Mouse (Mus musculus) embryonic facial prominence, embryonic 15.5 days (tissue): ENCODE results near the gene Gm17949. TPM values are rescaled to one million over a fixed set of nuclear protein-coding genes. Genes with fewer than 3 reads are reported as not detected.
A peak's percentile ranks its signal among the peaks of the same experiment; 100 is the strongest.

Experiments used
- ATAC-seq: fragments of 200-750 bp; cut with Nextera tagmentation; 2 replicates; pipeline ENCODE4 v1.8.0; 2017; ENCODE audit warnings: low read depth, moderate TSS enrichment; ENCODE audit not compliant: insufficient number of reproducible peaks, low FRiP score, low TSS enrichment
- H3K27ac ChIP-seq: fragments of 300-500 bp; sonication (generic); replicated peaks from 2 replicates; pipeline ENCODE4 v1.5.1; 2015; ENCODE audit warnings: mild to moderate bottlenecking, inconsistent platforms
- H3K27me3 ChIP-seq: fragments of 300-500 bp; sonication (generic); 2 replicates; pipeline ENCODE4 v1.6.1; 2015; ENCODE audit warnings: inconsistent platforms
- H3K36me3 ChIP-seq: fragments of 300-500 bp; sonication (generic); 2 replicates; pipeline ENCODE4 v1.6.1; 2015; ENCODE audit warnings: mild to moderate bottlenecking, inconsistent platforms
- H3K4me1 ChIP-seq: fragments of 300-500 bp; sonication (generic); 2 replicates; pipeline ENCODE4 v1.6.1; 2015; ENCODE audit warnings: inconsistent platforms
- H3K4me2 ChIP-seq: fragments of 300-500 bp; sonication (generic); replicated peaks from 2 replicates; pipeline ENCODE4 v1.6.1; 2015; ENCODE audit warnings: mild to moderate bottlenecking, inconsistent platforms
- H3K4me3 ChIP-seq: fragments of 300-500 bp; sonication (generic); replicated peaks from 2 replicates; pipeline ENCODE4 v1.5.1; 2015; ENCODE audit warnings: mild to moderate bottlenecking, inconsistent platforms
- H3K9ac ChIP-seq: fragments of 300-500 bp; sonication (generic); 2 replicates; pipeline ENCODE4 v1.6.1; 2015; ENCODE audit warnings: inconsistent platforms
- H3K9me3 ChIP-seq: fragments of 300-500 bp; sonication (generic); replicated peaks from 2 replicates; pipeline ENCODE4 v1.6.1; 2016; ENCODE audit warnings: inconsistent platforms
- WGBS: fragments of 180-500 bp; shearing (Covaris S2); methylation state at CpG from one replicate; pipeline ENCODE4 v1.1.7; 2015; 5-methylcytosine and 5-hydroxymethylcytosine counted together
- polyA plus RNA-seq: library from polyadenylated mRNA; unstranded; fragments of >200 nt; fragmentation: Nextera tagmentation; extraction: Ambion mirVana; gene quantifications from 2 replicates; pipeline ENCODE4 v1.2.1, GENCODE M21; 2015

Gene Gm17949
- polyA plus RNA-seq, 1 experiment from 2014 or later, result 0.60 TPM

DNA sequence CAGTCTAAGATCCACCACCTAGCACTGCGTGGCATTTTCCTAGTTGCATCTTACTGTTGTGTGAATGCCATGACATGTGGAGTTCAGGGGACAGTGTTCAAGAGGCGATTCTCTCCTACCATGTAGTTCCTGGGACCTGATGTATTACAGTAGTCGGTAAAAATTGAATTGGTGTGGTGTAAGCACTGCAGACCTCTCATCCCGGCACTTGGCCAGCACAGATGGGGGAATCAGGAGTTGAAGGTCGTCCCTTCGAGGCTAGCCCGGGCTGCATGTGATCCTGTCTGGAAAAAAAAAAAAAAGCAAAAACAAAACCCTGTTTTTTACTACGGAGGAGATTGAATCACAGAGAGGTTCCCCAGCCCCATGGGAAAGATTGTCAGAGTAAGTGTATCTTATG lies 16.2 kb upstream of the Gm17949 start:
- H3K9ac ChIP-seq, result no peak overlapping the region
- WGBS, result 83% methylated on average over 8 of the region's 8 CpGs
- H3K36me3 ChIP-seq, result peaks cover 64% of the 10 kb centered on the region
- H3K4me3 ChIP-seq, result no peak overlapping the region
- no peak overlapping the region for H3K4me2 ChIP-seq
- no peak for ATAC-seq
- H3K9me3 ChIP-seq, result no peaks in the 10 kb centered on the region
- H3K27ac ChIP-seq, result no peak overlapping the region
- H3K27me3 ChIP-seq, result no peaks in the 10 kb centered on the region
- peaks cover 24% of the 10 kb centered on the region for H3K4me1 ChIP-seq

DNA sequence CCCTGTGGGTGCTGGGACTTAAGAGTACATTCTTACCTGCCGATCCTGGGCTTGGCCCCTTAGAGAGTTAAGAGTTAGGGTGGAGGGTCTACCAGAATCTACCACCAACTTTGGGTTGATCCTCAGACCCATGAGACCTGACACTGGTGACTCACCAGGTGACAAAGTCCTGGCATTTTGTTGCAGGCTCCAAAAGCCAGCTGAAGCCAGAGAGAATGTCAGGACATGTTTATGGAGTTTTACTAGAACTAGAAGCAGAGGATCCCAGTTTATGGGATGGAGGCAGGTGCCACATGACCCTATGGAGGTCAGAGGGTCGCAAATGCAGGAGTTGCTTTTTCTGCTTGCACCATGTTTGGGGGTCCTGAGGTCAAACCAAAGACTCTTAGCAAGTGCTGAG lies 14.8 kb upstream of the Gm17949 start:
- ATAC-seq, result no peak
- 69% methylated on average over 2 of the region's 2 CpGs for WGBS
- Histone ChIP-seq H3K4me2 (peak overlapping the region; percentile 74; the same call in 1 of the 2 replicates), H3K4me1 (peaks cover 17% of the 10 kb centered on the region), H3K27me3 (no peaks in the 10 kb centered on the region), H3K9ac (no peak overlapping the region), H3K9me3 (no peaks in the 10 kb centered on the region), H3K27ac (no peak overlapping the region), H3K4me3 (peak overlapping the region; percentile 90), H3K36me3 (peaks cover 72% of the 10 kb centered on the region)

DNA sequence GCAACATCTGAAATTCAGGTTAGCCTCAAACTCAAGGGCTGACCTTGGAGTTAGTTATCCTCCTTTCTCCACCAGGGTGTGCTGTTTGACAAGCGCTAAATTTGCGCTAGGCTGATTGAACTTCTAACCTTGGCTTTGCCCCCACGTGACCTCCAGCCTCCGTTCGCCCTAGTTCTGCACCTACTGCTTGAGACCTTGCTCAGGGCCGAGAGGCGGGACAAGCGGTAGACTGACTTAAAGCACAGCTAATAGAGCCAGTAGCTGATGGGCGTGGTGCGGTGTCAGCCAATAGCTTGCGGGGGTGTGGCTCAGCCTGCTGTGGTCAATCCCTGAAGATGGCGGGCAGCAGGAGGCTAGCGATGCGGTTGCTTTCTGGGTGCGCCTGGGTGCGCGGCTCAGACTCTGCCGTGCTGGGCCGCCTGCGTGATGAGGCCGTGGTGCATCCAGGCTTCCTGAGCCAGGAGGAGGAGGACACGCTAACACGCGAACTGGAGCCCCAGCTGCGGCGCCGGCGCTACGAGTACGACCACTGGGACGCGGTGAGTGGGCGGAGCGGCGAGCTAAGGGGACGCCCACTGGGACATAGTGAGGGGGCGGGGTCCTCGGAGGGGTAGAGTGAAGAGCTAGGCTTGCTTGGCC lies 14.1 kb upstream of the Gm17949 start, which contains the start of gene Alkbh7:
Gene Alkbh7 (plus strand): TSS at position 311 of the 639 bp plus-strand sequence.
- Histone ChIP-seq H3K9ac (peak within 1 kb of the TSS; percentile 50), H3K4me3 (peak within 1 kb of the TSS; percentile 90), H3K4me2 (peak within 1 kb of the TSS; percentile 74), H3K9me3 (no peaks in the 10 kb centered on the region), H3K36me3 (peaks cover 68% of the 10 kb centered on the region), H3K27me3 (no peaks in the 10 kb centered on the region), H3K4me1 (peaks cover 17% of the 10 kb centered on the region), H3K27ac (peak within 1 kb of the TSS; percentile 83)
- ATAC-seq, result peak; percentile 98
- under 1% methylated on average over 38 of the region's 38 CpGs for WGBS

DNA sequence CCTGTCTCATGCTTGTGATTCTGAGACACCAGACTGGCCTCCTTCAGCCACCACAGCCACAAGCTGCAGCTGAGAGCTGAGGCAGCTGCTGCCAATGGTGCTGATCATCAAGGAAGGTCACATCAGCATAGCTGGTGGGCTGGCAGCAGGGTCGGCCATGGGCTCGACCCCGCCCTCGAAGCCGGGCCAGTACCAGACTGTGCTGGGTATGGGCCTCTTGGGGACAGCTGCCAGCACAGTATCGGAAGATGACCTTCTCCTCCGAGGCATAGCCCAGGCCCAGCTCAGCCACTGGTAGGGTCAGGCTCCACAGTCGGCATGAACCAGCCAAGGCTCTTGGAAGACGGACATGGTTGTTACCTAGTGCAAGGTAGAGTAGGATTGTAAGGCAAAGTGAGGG lies 11.9 kb upstream of the Gm17949 start:
- H3K27ac ChIP-seq, result no peak overlapping the region
- H3K4me1 ChIP-seq, result peaks cover 17% of the 10 kb centered on the region
- H3K9ac ChIP-seq, result no peak overlapping the region
- no peaks in the 10 kb centered on the region for H3K9me3 ChIP-seq
- peaks cover 66% of the 10 kb centered on the region for H3K36me3 ChIP-seq
- WGBS, result 90% methylated on average over 9 of the region's 9 CpGs
- H3K27me3 ChIP-seq, result no peaks in the 10 kb centered on the region
- H3K4me3 ChIP-seq, result no peak overlapping the region
- H3K4me2 ChIP-seq, result no peak overlapping the region
- ATAC-seq, result no peak

DNA sequence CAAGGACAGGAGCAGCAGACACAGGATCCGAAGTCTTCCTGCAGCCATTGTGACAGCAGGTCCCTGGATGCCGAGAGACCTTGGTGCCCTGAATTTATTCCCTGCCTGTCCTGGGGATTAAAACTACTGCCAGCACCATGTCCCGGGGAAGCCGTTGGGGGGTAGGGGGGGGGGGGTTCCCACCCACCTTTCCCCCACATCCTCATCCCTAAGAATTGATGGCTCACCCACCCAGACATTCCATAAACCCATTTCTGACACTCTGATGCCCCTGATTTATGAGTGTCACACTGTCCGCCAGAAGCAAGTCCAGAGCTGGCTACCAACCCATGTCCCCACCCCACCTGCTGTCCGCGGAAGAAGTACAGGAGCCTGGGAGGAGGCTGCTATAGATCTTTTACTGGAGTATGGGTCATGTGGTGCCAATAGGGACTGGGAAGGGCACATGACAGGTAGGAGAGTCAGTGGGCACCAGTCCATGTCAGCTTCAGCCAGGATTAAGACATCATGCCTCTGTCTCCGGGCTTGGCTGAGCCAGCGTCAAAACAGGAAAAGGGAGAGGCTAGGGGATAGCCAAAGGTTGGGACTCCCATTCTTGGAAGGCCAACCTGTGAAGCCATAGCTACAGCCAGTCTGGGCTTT lies 11.2 kb upstream of the Gm17949 start, which contains the start of gene Pspn:
Gene Pspn (minus strand): TSS at position 51 of the 642 bp plus-strand sequence.
- no peak within 1 kb of the TSS for H3K4me3 ChIP-seq
- peaks cover 17% of the 10 kb centered on the region for H3K4me1 ChIP-seq
- 87% methylated on average over 9 of the region's 9 CpGs for WGBS
- H3K36me3 ChIP-seq, result peaks cover 64% of the 10 kb centered on the region
- no peak within 1 kb of the TSS for H3K4me2 ChIP-seq
- no peak within 1 kb of the TSS for H3K9ac ChIP-seq
- no peak for ATAC-seq
- H3K27me3 ChIP-seq, result no peaks in the 10 kb centered on the region
- H3K9me3 ChIP-seq, result no peaks in the 10 kb centered on the region
- no peak within 1 kb of the TSS for H3K27ac ChIP-seq

DNA sequence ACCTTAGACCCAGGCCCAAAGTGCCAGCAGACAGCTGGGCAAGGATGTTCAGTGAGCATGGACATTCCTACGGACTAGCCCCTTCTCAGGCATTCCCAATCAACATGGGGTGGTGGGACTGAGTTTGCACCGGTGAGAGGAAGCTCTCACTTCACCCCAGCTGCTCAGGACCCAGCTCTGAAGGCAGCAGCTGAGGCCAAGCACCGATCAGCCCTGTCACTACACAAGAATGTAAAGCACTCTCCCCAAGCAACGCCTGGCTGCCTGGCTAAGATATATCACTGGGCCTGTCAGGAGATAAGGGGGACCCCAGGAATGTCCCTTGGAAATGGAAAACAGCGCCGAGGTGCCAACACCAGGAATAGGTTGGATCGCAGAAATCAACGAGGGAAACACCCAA lies 10.0 kb upstream of the Gm17949 start:
- Histone ChIP-seq H3K9me3 (no peaks in the 10 kb centered on the region), H3K9ac (no peak overlapping the region), H3K27me3 (no peaks in the 10 kb centered on the region), H3K4me3 (no peak overlapping the region), H3K4me1 (peaks cover 17% of the 10 kb centered on the region), H3K4me2 (no peak overlapping the region), H3K36me3 (peaks cover 64% of the 10 kb centered on the region), H3K27ac (no peak overlapping the region)
- no peak for ATAC-seq
- 73% methylated on average over 8 of the region's 8 CpGs for WGBS

DNA sequence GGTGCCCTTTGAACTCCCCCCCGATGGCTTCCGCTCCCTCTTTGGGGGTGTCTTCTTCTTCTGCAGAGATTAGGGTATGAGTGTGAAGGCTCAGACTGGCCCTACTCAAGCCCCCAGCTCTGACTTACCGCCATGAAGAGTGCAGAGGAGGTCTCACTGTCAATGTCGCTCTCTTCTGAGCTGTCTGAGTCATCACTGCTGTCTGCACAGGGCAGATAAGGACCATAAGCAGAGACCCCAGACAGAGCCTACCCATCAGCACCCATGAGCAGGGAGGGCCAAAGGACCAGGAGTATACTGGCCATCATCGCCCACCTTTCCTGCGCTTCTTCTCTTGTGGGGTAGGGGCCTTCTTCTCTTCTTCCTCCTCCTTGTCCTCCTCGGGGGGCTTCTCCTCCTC lies 7.3 kb upstream of the Gm17949 start:
- Histone ChIP-seq H3K36me3 (peaks cover 81% of the 10 kb centered on the region), H3K27me3 (no peaks in the 10 kb centered on the region), H3K27ac (no peak overlapping the region), H3K9ac (no peak overlapping the region), H3K9me3 (no peaks in the 10 kb centered on the region), H3K4me2 (no peak overlapping the region), H3K4me3 (no peak overlapping the region), H3K4me1 (peaks cover 4% of the 10 kb centered on the region; the same call in 1 of the 2 replicates)
- WGBS, result 87% methylated on average over 7 of the region's 7 CpGs
- no peak for ATAC-seq

DNA sequence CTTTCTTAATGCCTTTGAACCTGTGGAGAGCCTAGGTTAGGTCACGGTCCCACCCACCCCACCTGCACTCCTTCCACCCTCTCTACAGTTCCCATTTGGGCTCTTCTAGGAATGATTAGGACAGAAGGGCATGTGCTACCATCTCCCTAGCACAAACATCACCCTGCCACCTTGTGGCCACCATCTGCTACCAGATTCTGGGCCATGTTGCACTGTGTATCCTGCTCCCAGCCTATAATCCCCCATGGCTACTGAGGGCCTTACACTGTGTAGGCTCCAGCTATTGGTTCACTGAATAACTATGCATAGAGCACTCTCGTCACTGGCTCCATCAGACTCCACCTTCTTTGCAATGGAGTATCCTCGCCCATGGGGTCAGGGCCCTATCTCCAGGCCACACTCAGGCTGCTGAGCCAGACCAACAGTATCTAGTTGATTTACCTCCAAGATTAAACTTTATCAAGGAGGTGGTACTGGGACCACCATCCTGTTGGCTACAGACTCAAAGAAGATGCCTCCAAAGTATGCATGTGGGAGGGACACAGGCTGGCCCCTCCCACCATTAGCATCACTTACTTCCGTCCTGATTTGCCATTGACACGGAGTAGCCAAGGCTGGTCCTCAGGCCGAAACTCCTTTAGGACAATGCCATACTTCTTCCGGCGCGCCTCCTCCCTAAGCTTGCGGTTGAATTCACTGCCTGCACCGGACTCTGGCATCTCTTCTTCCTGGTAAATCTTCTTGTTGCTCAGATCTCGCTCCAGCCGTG lies 3.9 kb upstream of the Gm17949 start:
- no peak overlapping the region for H3K4me2 ChIP-seq
- no peak overlapping the region for H3K4me3 ChIP-seq
- WGBS, result 88% methylated on average over 13 of the region's 13 CpGs
- H3K27ac ChIP-seq, result 0 out of 2 replicates have a peak overlapping the region, but pooled peaks have one; percentile 44
- H3K36me3 ChIP-seq, result peaks cover 62% of the 10 kb centered on the region
- H3K9ac ChIP-seq, result no peak overlapping the region
- peaks cover 18% of the 10 kb centered on the region for H3K4me1 ChIP-seq
- no peaks in the 10 kb centered on the region for H3K27me3 ChIP-seq
- no peak for ATAC-seq
- H3K9me3 ChIP-seq, result no peaks in the 10 kb centered on the region

DNA sequence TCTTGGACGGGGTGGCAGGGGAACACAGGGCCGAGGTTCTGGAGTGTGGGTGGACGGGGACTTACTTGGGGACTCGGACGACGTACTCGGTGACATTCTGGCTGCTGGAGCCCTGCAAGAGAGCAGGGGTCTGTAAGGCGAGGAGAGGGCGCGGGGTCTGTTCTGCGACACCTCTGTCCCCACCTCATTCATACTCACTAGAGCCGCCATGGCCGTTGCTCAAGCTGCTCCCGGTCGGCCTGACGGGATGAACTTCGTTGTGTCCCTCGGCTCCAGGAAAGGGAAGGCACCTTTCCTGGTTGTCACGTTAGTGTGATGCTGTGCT lies 396 bp upstream of the Gm17949 start:
- H3K27ac ChIP-seq, result peak overlapping the region; percentile 86
- H3K9ac ChIP-seq, result peak overlapping the region; percentile 81
- H3K4me3 ChIP-seq, result peak overlapping the region; percentile 80
- H3K27me3 ChIP-seq, result no peaks in the 10 kb centered on the region
- WGBS, result under 1% methylated on average over 19 of the region's 19 CpGs
- peaks cover 30% of the 10 kb centered on the region for H3K36me3 ChIP-seq
- no peaks in the 10 kb centered on the region for H3K9me3 ChIP-seq
- H3K4me2 ChIP-seq, result peak overlapping the region; percentile 85
- peaks cover 21% of the 10 kb centered on the region for H3K4me1 ChIP-seq
- no peak for ATAC-seq

DNA sequence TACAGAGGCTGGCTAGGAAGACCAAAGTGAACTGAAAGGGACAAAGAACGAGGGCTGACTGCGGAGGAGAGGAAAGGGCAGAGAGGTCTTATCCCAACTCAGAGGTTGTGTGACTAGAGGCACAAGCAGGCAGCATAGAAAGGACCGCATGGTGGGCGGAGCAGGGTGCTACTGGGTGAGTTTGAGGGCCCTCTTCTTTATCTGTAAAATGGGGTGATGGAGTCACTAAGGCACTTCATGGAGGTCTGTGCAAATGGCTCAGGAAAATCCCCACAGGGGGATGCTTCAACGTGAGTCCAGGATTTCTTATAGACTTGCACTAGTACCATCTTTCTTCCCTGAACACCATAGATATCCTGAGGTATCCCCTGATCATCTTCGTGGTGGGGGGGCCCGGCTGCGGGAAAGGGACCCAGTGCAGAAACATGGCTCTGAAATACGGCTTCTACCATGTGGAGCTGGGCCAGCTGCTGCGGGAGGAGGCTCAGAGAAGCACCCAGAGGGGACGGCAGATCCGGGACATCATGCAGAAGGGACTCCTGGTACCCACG lies 1.1 kb downstream of the Gm17949 start:
- Histone ChIP-seq H3K9me3 (no peaks in the 10 kb centered on the region), H3K27me3 (no peaks in the 10 kb centered on the region), H3K36me3 (peaks cover 16% of the 10 kb centered on the region), H3K4me1 (peaks cover 18% of the 10 kb centered on the region), H3K27ac (peak overlapping the region; percentile 98), H3K4me2 (peak overlapping the region; percentile 79), H3K4me3 (peak overlapping the region; percentile 80), H3K9ac (no peak overlapping the region)
- 68% methylated on average over 13 of the region's 13 CpGs for WGBS
- no peak for ATAC-seq

DNA sequence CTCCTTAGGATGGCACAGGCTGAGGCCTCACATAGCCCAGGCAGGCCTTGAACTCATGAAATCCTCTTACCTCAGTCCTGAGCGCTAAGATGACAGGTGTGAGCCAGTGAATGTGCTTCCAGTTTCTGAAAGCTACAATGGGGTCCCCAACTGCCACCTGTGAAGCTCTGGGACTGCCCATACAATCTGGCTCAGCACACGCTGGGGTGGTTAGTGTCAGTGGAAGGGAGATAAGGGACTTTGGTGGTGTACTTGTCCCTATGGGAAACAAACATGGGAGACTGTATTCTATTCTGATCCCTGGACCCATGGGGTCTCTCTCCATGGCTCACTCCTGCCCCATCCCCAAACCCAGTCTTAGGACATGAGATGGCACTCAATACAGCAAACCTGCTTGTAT lies 8.4 kb downstream of the Gm17949 start:
- 86% methylated on average over 2 of the region's 2 CpGs for WGBS
- Histone ChIP-seq H3K4me2 (no peak overlapping the region), H3K27ac (no peak overlapping the region), H3K27me3 (no peaks in the 10 kb centered on the region), H3K9me3 (no peaks in the 10 kb centered on the region), H3K4me1 (no peaks in the 10 kb centered on the region), H3K9ac (no peak overlapping the region), H3K36me3 (peaks cover 52% of the 10 kb centered on the region), H3K4me3 (no peak overlapping the region)
- ATAC-seq, result no peak
